8 mouse cellular contexts compared by ENCODE assay signal in genomic region chr3:28165598-28165997, GRCm38 (mm10).
DNase-seq lines count a peak whose midpoint lies in the region; ATAC-seq and TF ChIP-seq lines count a peak whose summit lies in the region.

No protein-coding gene starts in this region.

- TF ChIP-seq CTCF in liver, adult 2 months (IDR thresholded peaks at IDR 0.05; ENCODE audit: low read depth, low read length): peak; percentile 31; the same call in 1 of the 2 replicates
- TF ChIP-seq CTCF in brain, embryonic 14.5 days (IDR thresholded peaks at IDR 0.05; ENCODE audit: borderline replicate concordance, extremely low read depth, insufficient read depth, insufficient read length): peak; percentile 77; the same call in 1 of the 2 replicates

- DNase-seq in liver, adult 2 months (ENCODE audit: extremely low read depth, low read depth, low spot score): peak; percentile 43
- peak; percentile 92 for DNase-seq in brain, embryonic 14.5 days (ENCODE audit: low read depth)
- peak; percentile 74 for DNase-seq in forebrain, embryonic 11.5 days (ENCODE audit: low spot score)
- DNase-seq in hindbrain, embryonic 14.5 days (ENCODE audit: low spot score): peak; percentile 89
- DNase-seq in layer of hippocampus, postnatal 10 days (ENCODE audit: low spot score in 2 of 2): peak; percentile 71 to 79
- peak; percentile 28 to 62 for DNase-seq in right cerebral cortex, postnatal 36 days (ENCODE audit: low spot score in 2 of 2)

- H3K27me3 ChIP-seq in liver, adult 2 months (ENCODE audit: control insufficient read depth, insufficient read depth, low read length): no peaks in the 10 kb centered on the region
- H3K27me3 ChIP-seq in liver, embryonic 12.5 days (replicated peaks): no peaks in the 10 kb centered on the region
- H3K27me3 ChIP-seq in forebrain, embryonic 11.5 days (ENCODE audit: control insufficient read depth, insufficient read depth, low read length): no peaks in the 10 kb centered on the region
- no peaks in the 10 kb centered on the region for H3K27me3 ChIP-seq in hindbrain, embryonic 14.5 days (ENCODE audit: control insufficient read depth, insufficient read depth, low read length)

- H3K9ac ChIP-seq in liver, adult 2 months (ENCODE audit: low read depth, low read length): no peak overlapping the region
- H3K9ac ChIP-seq in liver, embryonic 12.5 days: no peak overlapping the region
- H3K9ac ChIP-seq in forebrain, embryonic 11.5 days (ENCODE audit: low read length): no peak overlapping the region
- no peak overlapping the region for H3K9ac ChIP-seq in hindbrain, embryonic 14.5 days

- H3K4me1 ChIP-seq in liver, adult 2 months (ENCODE audit: control insufficient read depth, insufficient read depth, low read length): no peaks in the 10 kb centered on the region
- H3K4me1 ChIP-seq in liver, embryonic 12.5 days: no peaks in the 10 kb centered on the region
- no peaks in the 10 kb centered on the region for H3K4me1 ChIP-seq in forebrain, embryonic 11.5 days (replicated peaks; ENCODE audit: control insufficient read depth, insufficient read depth, low read length)
- no peaks in the 10 kb centered on the region for H3K4me1 ChIP-seq in hindbrain, embryonic 14.5 days (replicated peaks; ENCODE audit: control insufficient read depth, insufficient read depth, low read length)

- no peaks in the 10 kb centered on the region for H3K9me3 ChIP-seq in liver, embryonic 12.5 days (replicated peaks)
- no peaks in the 10 kb centered on the region for H3K9me3 ChIP-seq in forebrain, embryonic 11.5 days (ENCODE audit: control insufficient read depth, low read length)
- no peaks in the 10 kb centered on the region for H3K9me3 ChIP-seq in hindbrain, embryonic 14.5 days (ENCODE audit: control insufficient read depth, low read length)

- no peak overlapping the region for H3K27ac ChIP-seq in liver, adult 2 months (replicated peaks; ENCODE audit: insufficient read depth, low read depth, low read length)
- H3K27ac ChIP-seq in liver, embryonic 12.5 days: no peak overlapping the region
- no peak overlapping the region for H3K27ac ChIP-seq in forebrain, embryonic 11.5 days (ENCODE audit: low read depth, low read length)
- no peak overlapping the region for H3K27ac ChIP-seq in hindbrain, embryonic 14.5 days

- H3K79me2 ChIP-seq in liver, adult 2 months (ENCODE audit: control insufficient read depth, insufficient read depth, low read length): no peaks in the 10 kb centered on the region

- H3K4me2 ChIP-seq in liver, embryonic 12.5 days: no peak overlapping the region
- no peak overlapping the region for H3K4me2 ChIP-seq in forebrain, embryonic 11.5 days (ENCODE audit: low read depth, low read length, severe bottlenecking)
- no peak overlapping the region for H3K4me2 ChIP-seq in hindbrain, embryonic 14.5 days (replicated peaks)

- WGBS in liver, adult 2 months: 0% methylated on average over 1 of the region's 1 CpGs
- WGBS in liver, embryonic 12.5 days (ENCODE audit: insufficient replicate concordance): 0% methylated on average over 1 of the region's 1 CpGs
- WGBS in forebrain, embryonic 11.5 days: 0% methylated on average over 1 of the region's 1 CpGs
- WGBS in hindbrain, embryonic 14.5 days: 4% methylated on average over 1 of the region's 1 CpGs

- no peak overlapping the region for H3K4me3 ChIP-seq in liver, adult 2 months (ENCODE audit: insufficient read depth, low read depth, low read length)
- no peak overlapping the region for H3K4me3 ChIP-seq in liver, embryonic 12.5 days
- no peak overlapping the region for H3K4me3 ChIP-seq in forebrain, embryonic 11.5 days (ENCODE audit: low read depth, low read length)
- no peak overlapping the region for H3K4me3 ChIP-seq in hindbrain, embryonic 14.5 days (replicated peaks; ENCODE audit: low read length)

- ATAC-seq in liver, embryonic 12.5 days: no peak
- peak; percentile 66; the same call in 1 of the 2 replicates for ATAC-seq in forebrain, embryonic 11.5 days (replicated peaks; ENCODE audit: low FRiP score)
- ATAC-seq in hindbrain, embryonic 14.5 days (ENCODE audit: low FRiP score): peak; percentile 69; the same call in 1 of the 2 replicates
- ATAC-seq in megakaryocyte progenitor cell, adult 5-6 weeks (replicated peaks; ENCODE audit: poor library complexity): peak; percentile 90

- TF ChIP-seq POLR2A in liver, adult 2 months (IDR thresholded peaks at IDR 0.05; ENCODE audit: extremely low read depth, insufficient read depth, low read length): no peak
- no peak for TF ChIP-seq POLR2A in brain, embryonic 14.5 days (IDR thresholded peaks at IDR 0.05; ENCODE audit: borderline replicate concordance, extremely low read depth, insufficient read depth, insufficient read length, poor library complexity, severe bottlenecking)

- H3K36me3 ChIP-seq in liver, adult 2 months (ENCODE audit: control insufficient read depth, insufficient read depth, low read length): no peaks in the 10 kb centered on the region
- no peaks in the 10 kb centered on the region for H3K36me3 ChIP-seq in liver, embryonic 12.5 days
- no peaks in the 10 kb centered on the region for H3K36me3 ChIP-seq in forebrain, embryonic 11.5 days (ENCODE audit: control insufficient read depth, insufficient read depth, low read length)
- no peaks in the 10 kb centered on the region for H3K36me3 ChIP-seq in hindbrain, embryonic 14.5 days (replicated peaks; ENCODE audit: control insufficient read depth, insufficient read depth)
